Mouse (Mus musculus): ENCODE measurements around the gene Tsen54.

The Tsen54 gene

GRCm38 (mm10) chr11:115805005-115805404 is 9.5 kb upstream of the Tsen54 start:
- DNase-seq = no peak

- no peak for DNase-seq
Measured at GRCm38 (mm10) chr11:115806154-115806553, 8.4 kb upstream of the Tsen54 start.

GRCm38 (mm10) chr11:115807306-115807705 is 7.2 kb upstream of the Tsen54 start:
- DNase-seq = no peak

DNA sequence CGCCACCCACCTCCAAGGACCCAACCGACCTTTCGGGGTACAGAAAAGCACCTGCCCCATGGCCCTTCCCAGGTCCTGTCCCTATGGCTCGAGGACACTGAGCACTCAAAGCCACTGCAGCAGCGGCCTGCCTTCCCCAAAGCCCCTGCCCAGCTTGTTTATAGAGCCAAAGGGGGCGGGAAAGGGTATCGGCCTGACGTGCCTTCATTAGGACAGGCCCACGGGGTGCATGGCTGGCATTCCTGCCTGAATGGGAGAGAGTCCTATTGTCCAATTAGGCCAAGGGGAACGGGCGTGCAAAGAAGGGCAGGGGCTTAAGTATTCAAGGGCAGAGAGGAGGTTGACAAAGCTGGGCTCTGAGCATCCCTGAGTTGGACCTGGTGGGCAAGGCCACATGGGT is 6.6 kb upstream of the Tsen54 start:
- DNase-seq = no peak

GRCm38 (mm10) chr11:115808696-115809310 is 5.7 kb upstream of the Tsen54 start:
- DNase-seq = no peak

DNA sequence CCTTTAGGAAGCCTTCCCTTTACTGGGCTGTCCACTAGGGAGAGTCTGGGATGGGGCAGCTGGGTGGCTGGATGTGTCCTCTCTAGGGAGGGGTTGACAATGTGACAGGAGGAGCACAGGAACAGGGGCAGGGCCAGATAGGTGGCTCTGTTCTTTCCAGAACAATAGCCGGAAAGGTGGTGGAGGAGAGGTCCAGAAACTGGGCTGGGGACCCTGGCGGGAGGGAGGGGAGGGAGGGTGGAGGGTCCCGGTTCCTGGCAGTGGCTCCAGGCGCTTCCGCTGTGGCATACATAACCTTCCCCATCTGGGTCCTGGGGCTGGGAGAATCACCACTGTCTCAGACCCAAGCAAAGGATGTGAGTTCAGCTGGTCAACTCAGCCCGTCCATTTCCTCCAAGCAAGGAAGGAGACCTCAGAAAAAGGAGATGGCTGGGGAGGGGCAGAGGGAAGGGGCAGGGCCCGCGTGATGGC is 5.2 kb upstream of the Tsen54 start:
- no peak for DNase-seq

- no peak for DNase-seq
Measured at GRCm38 (mm10) chr11:115810377-115810776, 4.1 kb upstream of the Tsen54 start.

GRCm38 (mm10) chr11:115811381-115812093 is 3.0 kb upstream of the Tsen54 start:
- DNase-seq = no peak

DNA sequence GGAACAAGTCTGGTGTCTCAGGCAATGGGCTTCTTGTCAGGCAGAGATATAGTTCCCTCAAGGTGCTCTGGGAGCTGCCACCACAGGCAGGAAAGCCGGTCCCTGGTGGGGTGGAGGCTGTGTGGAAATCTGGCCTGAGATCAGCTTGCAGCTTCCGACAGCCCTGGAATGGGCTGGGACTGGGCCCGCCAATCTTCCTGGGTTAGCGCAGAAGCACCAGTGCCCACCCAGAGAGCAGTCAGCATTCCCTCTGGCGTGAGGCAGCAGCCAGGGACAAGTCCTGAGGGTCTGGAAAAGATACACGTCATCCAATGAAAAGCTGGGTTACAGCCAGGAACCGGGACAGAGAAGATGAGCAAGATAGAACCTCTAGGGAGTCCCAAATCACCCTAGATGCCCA is 2.4 kb upstream of the Tsen54 start:
- no peak for DNase-seq

GRCm38 (mm10) chr11:115812533-115813420 is 1.7 kb upstream of the Tsen54 start:
- DNase-seq = no peak

GRCm38 (mm10) chr11:115813507-115814296 is 822 bp upstream of the Tsen54 start, which contains the start of gene Caskin2:
Gene Caskin2, minus strand, starts transcription at chr11:115813639.
- DNase-seq = peak; percentile 98

DNA sequence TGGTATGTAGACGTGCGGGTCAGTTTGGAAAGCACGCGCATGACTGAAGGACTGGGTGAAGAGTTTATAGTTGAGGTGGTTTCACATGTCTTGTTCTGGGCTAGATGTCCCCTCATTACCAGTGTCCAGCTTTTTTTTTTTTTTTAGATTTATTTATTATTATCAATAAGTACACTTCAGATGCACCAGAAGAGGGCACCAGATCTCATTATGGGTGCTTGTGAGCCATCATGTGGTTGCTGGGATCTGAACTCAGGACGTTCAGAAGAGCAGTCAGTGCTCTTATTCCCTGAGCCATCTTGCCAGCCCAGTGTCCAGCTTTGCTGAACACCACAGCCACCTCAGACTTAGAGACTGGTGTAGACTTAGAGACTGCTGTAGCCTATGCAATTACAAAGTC is 2.8 kb downstream of the Tsen54 start:
- DNase-seq = no peak

- no peak for DNase-seq
Measured at GRCm38 (mm10) chr11:115819915-115820623, 5.5 kb downstream of the Tsen54 start.

GRCm38 (mm10) chr11:115821001-115821400 is 6.5 kb downstream of the Tsen54 start:
- no peak for DNase-seq

DNA sequence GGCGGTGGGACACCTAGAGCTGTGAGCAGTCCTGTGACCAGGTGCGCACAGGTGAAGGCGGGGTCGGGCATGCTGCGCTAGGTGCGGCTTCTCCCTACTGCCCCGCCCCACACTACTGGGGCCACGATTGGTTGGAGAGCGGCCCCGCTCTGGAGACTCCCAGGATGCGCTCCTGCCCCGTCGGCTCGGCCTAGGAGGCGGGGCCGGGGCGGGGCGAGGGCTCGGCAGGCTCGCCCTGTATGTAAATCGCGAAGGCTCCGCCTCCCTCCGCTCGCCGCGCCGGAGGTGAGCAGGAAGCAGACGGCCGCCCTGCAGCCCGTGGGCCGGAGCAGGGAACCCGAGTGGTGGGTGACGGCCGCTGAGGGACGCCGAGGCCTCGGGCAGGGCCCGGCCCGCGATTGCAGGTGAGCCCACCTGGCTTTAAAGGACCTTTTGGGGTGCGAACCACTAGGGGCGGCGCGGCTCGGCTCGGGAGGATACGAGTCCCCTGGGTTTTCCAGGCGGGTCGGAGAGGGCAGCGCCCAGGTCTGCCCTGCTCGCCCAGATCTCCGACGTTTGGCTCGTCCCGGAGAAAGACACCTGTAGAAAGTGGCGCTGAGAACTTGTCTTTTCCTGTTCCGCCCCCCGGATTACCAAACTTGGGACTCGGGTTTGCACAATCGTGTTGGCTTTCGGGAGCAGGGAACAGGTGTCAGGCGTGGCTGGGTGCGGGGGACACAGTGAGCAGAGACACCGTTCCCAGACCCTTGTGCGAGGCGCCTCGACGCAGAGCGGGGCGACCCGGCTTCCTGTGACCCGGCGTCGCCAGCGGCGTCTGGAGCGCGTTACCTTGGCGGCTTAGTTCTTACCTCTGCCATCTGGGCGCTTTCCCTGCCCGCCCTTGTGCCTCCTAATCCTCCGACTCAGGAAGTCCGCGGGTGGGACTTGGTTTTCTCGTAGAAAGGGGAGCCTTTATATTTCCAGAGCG is 9.5 kb downstream of the Tsen54 start, which contains the start of gene Llgl2:
TSS of gene Llgl2 (plus strand) at position 276 of the 967 bp plus-strand sequence.
- DNase-seq = peak; percentile 93

- DNase-seq = no peak
Measured at GRCm38 (mm10) chr11:115824813-115825212, 10.3 kb downstream of the Tsen54 start.

- no peak for DNase-seq
Measured at GRCm38 (mm10) chr11:115826487-115826886, 12.0 kb downstream of the Tsen54 start.

DNA sequence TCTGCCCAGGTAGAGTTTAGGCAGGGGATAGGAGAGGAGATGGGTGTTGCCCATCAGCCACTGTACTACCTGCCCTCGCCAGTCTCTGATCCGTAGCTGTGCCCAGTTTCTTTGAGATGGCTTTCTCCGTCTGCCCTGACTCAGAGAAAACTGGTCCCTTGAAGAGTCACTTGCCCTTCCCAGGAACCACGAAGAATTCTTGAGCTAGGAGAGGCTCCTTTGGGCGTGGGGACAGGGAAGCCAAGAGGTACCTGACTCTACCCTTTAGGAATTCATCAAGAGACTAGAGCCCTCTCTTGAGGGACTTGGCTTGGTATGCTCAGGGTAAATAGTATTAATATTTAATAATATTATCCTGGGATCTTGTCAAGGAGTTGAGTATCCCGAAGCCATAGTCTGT is 13.1 kb downstream of the Tsen54 start:
- DNase-seq = no peak

- no peak for DNase-seq
Measured at GRCm38 (mm10) chr11:115829036-115829435, 14.5 kb downstream of the Tsen54 start.

- no peak for DNase-seq
Measured at GRCm38 (mm10) chr11:115830550-115831325, 16.2 kb downstream of the Tsen54 start.

Data from thymus, postnatal 4 days (tissue).